Mouse (Mus musculus) ES-Bruce4 (cell line): ENCODE data around the gene Hoxa4.

Source experiments
- CTCF ChIP-seq: IDR thresholded peaks from one replicate; pipeline ENCODE4 v1.8.1; 2011; ENCODE audit warnings: low read depth, low read length
- EP300 ChIP-seq: IDR thresholded peaks from 2 replicates; pipeline ENCODE4 v1.6.1; 2011; ENCODE audit warnings: low read depth, low read length; ENCODE audit not compliant: insufficient read depth
- POLR2A ChIP-seq: IDR thresholded peaks from one replicate; pipeline ENCODE4 v1.8.1; 2011; ENCODE audit warnings: low read length; ENCODE audit not compliant: insufficient read depth

DNA sequence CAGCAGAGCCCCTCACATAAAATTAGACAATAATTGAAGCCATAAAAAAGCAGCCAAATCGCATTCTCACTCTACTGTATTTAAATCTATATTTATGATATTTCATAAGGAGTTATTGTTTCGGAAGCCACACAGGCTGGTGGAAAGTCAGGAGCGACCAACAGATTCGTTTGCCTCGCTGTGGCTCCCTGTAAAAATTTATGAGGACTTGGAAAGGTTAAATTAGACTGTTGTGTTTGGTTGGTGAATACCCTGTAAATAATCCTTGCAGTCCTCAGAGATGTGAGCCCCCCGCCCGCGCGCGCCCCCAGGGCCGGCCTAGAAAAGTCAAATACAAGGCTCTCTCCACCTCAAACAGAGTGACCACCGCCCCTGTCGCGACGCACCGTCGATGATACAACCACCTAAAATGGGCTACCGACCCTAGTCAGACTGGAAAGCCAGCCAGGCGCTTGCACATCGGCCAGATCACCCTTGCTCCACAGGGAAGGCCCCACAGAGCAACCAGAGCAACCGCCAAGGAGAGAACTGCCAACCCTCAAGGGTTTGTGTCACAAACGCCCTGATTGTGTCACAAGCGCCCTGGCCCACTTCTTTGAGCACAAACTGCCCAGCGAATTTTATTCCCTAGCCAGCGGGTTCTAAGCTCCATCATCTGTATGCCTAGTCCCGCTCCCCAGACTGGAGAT lies 35.2 kb upstream of the Hoxa4 start:
- no peak for TF ChIP-seq CTCF
- no peak for TF ChIP-seq POLR2A
- TF ChIP-seq EP300, result no peak
